Mouse (Mus musculus): Measurements from ENCODE around the gene Lmbr1l. TPM values are rescaled to one million over a fixed set of nuclear protein-coding genes. Genes with fewer than 3 reads are reported as not detected.
"Not testable (repeated sequence)": the region's sequence is repeated elsewhere in the genome, so short reads cannot be mapped to it uniquely, and the experiment has no call there.

Gene Lmbr1l
- polyA plus RNA-seq, 1 experiment from 2014 or later: 22.5 TPM

- Histone ChIP-seq H3K4me3 (peak overlapping the region; percentile 78), H3K9ac (peak overlapping the region; percentile 96), H3K4me1 (peaks cover 30% of the 10 kb centered on the region), H3K27ac (peak overlapping the region; percentile 99), H3K36me3 (peaks cover 10% of the 10 kb centered on the region), H3K4me2 (replicated peaks) (peak overlapping the region; percentile 85)
- H3K27me3 ChIP-seq; H3K9me3 ChIP-seq; ATAC-seq (ENCODE audit: low FRiP score, low read depth): not testable (repeated sequence)
- 17% methylated on average over 8 of the region's 9 CpGs for WGBS
These were observed 15.1 kb upstream of the Lmbr1l start for GRCm38 (mm10) chr15:98933004-98933671.

- Histone ChIP-seq H3K27me3 (no peaks in the 10 kb centered on the region), H3K4me1 (peaks cover 27% of the 10 kb centered on the region), H3K36me3 (peaks cover 10% of the 10 kb centered on the region), H3K27ac (peak overlapping the region; percentile 44; the same call in 1 of the 2 replicates), H3K9me3 (no peaks in the 10 kb centered on the region), H3K4me2 (replicated peaks) (no peak overlapping the region), H3K9ac (peak overlapping the region; percentile 25; the same call in 1 of the 2 replicates), H3K4me3 (no peak overlapping the region)
- 74% methylated on average over 3 of the region's 3 CpGs for WGBS
- ATAC-seq (ENCODE audit: low FRiP score, low read depth): no peak
These were observed 13.0 kb upstream of the Lmbr1l start for GRCm38 (mm10) chr15:98930998-98931397.

GRCm38 (mm10) chr15:98930017-98930734 is 12.1 kb upstream of the Lmbr1l start:
- no peak for ATAC-seq (ENCODE audit: low FRiP score, low read depth)
- Histone ChIP-seq H3K9ac (no peak overlapping the region), H3K27ac (no peak overlapping the region; the same call in 1 of the 2 replicates), H3K27me3 (no peaks in the 10 kb centered on the region), H3K4me3 (no peak overlapping the region), H3K4me2 (replicated peaks) (no peak overlapping the region), H3K4me1 (peaks cover 18% of the 10 kb centered on the region), H3K36me3 (peaks cover 10% of the 10 kb centered on the region), H3K9me3 (no peaks in the 10 kb centered on the region)
- WGBS: 51% methylated on average over 8 of the region's 8 CpGs

GRCm38 (mm10) chr15:98928598-98929240 is 10.7 kb upstream of the Lmbr1l start:
- H3K4me2 ChIP-seq (replicated peaks): no peak overlapping the region
- H3K4me3 ChIP-seq: no peak overlapping the region
- peaks cover 10% of the 10 kb centered on the region for H3K36me3 ChIP-seq
- H3K27me3 ChIP-seq: no peaks in the 10 kb centered on the region
- 10% methylated on average over 13 of the region's 13 CpGs for WGBS
- H3K27ac ChIP-seq: peak overlapping the region; percentile 1; the same call in 1 of the 2 replicates
- peak; percentile 62 for ATAC-seq (ENCODE audit: low FRiP score, low read depth)
- H3K4me1 ChIP-seq: peaks cover 18% of the 10 kb centered on the region
- H3K9ac ChIP-seq: no peak overlapping the region
- no peaks in the 10 kb centered on the region for H3K9me3 ChIP-seq

- ATAC-seq (ENCODE audit: low FRiP score, low read depth): no peak
- no peak overlapping the region for H3K9ac ChIP-seq
These were observed 9.5 kb upstream of the Lmbr1l start for GRCm38 (mm10) chr15:98927566-98927965.

GRCm38 (mm10) chr15:98924682-98925081 is 6.7 kb upstream of the Lmbr1l start:
- Histone ChIP-seq H3K4me3 (no peak overlapping the region), H3K9ac (no peak overlapping the region), H3K4me2 (replicated peaks) (no peak overlapping the region), H3K27ac (no peak overlapping the region), H3K4me1 (peaks cover 8% of the 10 kb centered on the region), H3K36me3 (no peaks in the 10 kb centered on the region; the same call in 1 of the 2 replicates), H3K9me3 (no peaks in the 10 kb centered on the region), H3K27me3 (no peaks in the 10 kb centered on the region)
- 66% methylated on average over 3 of the region's 3 CpGs for WGBS
- ATAC-seq (ENCODE audit: low FRiP score, low read depth): no peak

More at GRCm38 (mm10) chr15:98927566-98927965, 9.5 kb upstream of the Lmbr1l start:
- 80% methylated on average over 5 of the region's 5 CpGs for WGBS
- Histone ChIP-seq H3K4me2 (replicated peaks) (no peak overlapping the region), H3K4me1 (peaks cover 14% of the 10 kb centered on the region), H3K9me3 (no peaks in the 10 kb centered on the region), H3K27ac (no peak overlapping the region), H3K4me3 (no peak overlapping the region), H3K36me3 (peaks cover 10% of the 10 kb centered on the region), H3K27me3 (no peaks in the 10 kb centered on the region)

GRCm38 (mm10) chr15:98923031-98923537 is 5.1 kb upstream of the Lmbr1l start:
- Histone ChIP-seq H3K36me3 (no peaks in the 10 kb centered on the region; the same call in 1 of the 2 replicates), H3K4me1 (peaks cover 5% of the 10 kb centered on the region), H3K27ac (no peak overlapping the region), H3K9ac (no peak overlapping the region), H3K4me2 (replicated peaks) (no peak overlapping the region), H3K9me3 (no peaks in the 10 kb centered on the region), H3K27me3 (no peaks in the 10 kb centered on the region), H3K4me3 (no peak overlapping the region)
- ATAC-seq (ENCODE audit: low FRiP score, low read depth): no peak
- 83% methylated on average over 2 of the region's 2 CpGs for WGBS

- WGBS: 55% methylated on average over 3 of the region's 3 CpGs
- no peak for ATAC-seq (ENCODE audit: low FRiP score, low read depth)
- H3K4me1 ChIP-seq: peaks cover 5% of the 10 kb centered on the region
These were observed 4.5 kb upstream of the Lmbr1l start for GRCm38 (mm10) chr15:98922581-98922980.

GRCm38 (mm10) chr15:98921510-98921909 is 3.5 kb upstream of the Lmbr1l start:
- no peak overlapping the region for H3K27ac ChIP-seq
- H3K27me3 ChIP-seq: no peaks in the 10 kb centered on the region
- no peak overlapping the region for H3K4me2 ChIP-seq (replicated peaks)
- WGBS: 74% methylated on average over 5 of the region's 5 CpGs
- no peak overlapping the region for H3K9ac ChIP-seq
- no peak overlapping the region for H3K4me3 ChIP-seq
- H3K36me3 ChIP-seq: no peaks in the 10 kb centered on the region; the same call in 1 of the 2 replicates
- H3K4me1 ChIP-seq: peaks cover 12% of the 10 kb centered on the region
- no peak for ATAC-seq (ENCODE audit: low FRiP score, low read depth)
- H3K9me3 ChIP-seq: no peaks in the 10 kb centered on the region

More at GRCm38 (mm10) chr15:98922581-98922980, 4.5 kb upstream of the Lmbr1l start:
- Histone ChIP-seq H3K27ac (no peak overlapping the region), H3K27me3 (no peaks in the 10 kb centered on the region), H3K9ac (no peak overlapping the region), H3K4me3 (no peak overlapping the region), H3K4me2 (replicated peaks) (no peak overlapping the region), H3K36me3 (no peaks in the 10 kb centered on the region; the same call in 1 of the 2 replicates), H3K9me3 (no peaks in the 10 kb centered on the region)

- not testable (repeated sequence) for ATAC-seq (ENCODE audit: low FRiP score, low read depth); H3K9me3 ChIP-seq; H3K27me3 ChIP-seq
- H3K4me2 ChIP-seq (replicated peaks): peak overlapping the region; percentile 85
- H3K36me3 ChIP-seq: peaks cover 17% of the 10 kb centered on the region
- peak overlapping the region; percentile 56; the same call in 1 of the 2 replicates for H3K9ac ChIP-seq
- WGBS: 24% methylated on average over 8 of the region's 8 CpGs
- peaks cover 29% of the 10 kb centered on the region for H3K4me1 ChIP-seq
- H3K27ac ChIP-seq: peak overlapping the region; percentile 72; the same call in 1 of the 2 replicates
- peak overlapping the region; percentile 83 for H3K4me3 ChIP-seq
These were observed 466 bp upstream of the Lmbr1l start for GRCm38 (mm10) chr15:98918499-98918895.

- Histone ChIP-seq H3K9ac (peak overlapping the region; percentile 88), H3K27ac (peak overlapping the region; percentile 96; the same call in 1 of the 2 replicates), H3K9me3 (no peaks in the 10 kb centered on the region), H3K4me3 (peak overlapping the region; percentile 83), H3K4me2 (replicated peaks) (peak overlapping the region; percentile 85), H3K36me3 (peaks cover 31% of the 10 kb centered on the region), H3K27me3 (no peaks in the 10 kb centered on the region), H3K4me1 (peaks cover 29% of the 10 kb centered on the region)
- no peak for ATAC-seq (ENCODE audit: low FRiP score, low read depth)
- WGBS: under 1% methylated on average over 14 of the region's 14 CpGs
These were observed 940 bp downstream of the Lmbr1l start for GRCm38 (mm10) chr15:98917091-98917490.
